Mouse (Mus musculus): ENCODE results near the gene Eps8. TPM values are rescaled to one million over a fixed set of nuclear protein-coding genes. Genes with fewer than 3 reads are reported as not detected.

Gene Eps8
- polyA plus RNA-seq, 1 experiment from 2014 or later, result 31.7 TPM

DNA sequence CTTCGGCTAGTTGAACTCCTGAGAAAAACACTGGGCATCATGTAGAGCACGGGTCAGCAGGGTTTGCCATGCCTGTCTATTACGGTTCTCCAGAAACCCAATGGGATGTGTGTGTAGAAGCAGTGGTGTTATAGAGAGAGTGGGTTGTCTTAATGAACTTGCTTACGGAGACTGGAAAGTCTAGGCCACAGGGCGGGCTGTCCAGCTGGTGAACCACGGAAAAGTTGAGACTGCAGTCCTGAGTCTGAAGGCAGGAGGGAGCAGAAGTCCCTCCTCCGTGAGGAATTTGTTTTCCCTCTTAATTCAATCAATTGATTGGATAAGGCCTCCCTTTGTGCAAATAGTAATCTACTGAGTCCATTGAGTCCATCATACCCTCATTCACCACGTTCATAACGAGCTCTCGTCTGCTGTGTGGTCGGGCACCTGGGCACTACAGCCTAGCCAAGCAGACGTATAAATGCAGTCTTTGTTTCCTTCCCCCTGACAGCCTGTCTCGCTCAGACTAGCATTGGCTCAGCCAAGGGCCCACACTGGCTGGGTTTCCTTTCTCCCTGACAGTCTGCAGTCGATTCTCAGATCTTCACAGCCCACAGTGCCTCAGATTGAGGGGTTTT is 221.0 kb downstream of the Eps8 start:
- H3K4me3 ChIP-seq (ENCODE audit: low read length), result no peak overlapping the region
- peak; percentile 62; the same call in 1 of the 2 replicates for ATAC-seq (ENCODE audit: low read depth)

More for the DNA sequence above, 221.0 kb downstream of the Eps8 start:
- H3K4me2 ChIP-seq (ENCODE audit: low read depth, low read length), result no peak overlapping the region
- H3K9ac ChIP-seq (ENCODE audit: low read length), result no peak overlapping the region
- 54% methylated on average over 14 of the region's 14 CpGs for WGBS
- no peaks in the 10 kb centered on the region for H3K4me1 ChIP-seq (replicated peaks; ENCODE audit: control insufficient read depth, insufficient read depth, low read length)
- no peaks in the 10 kb centered on the region for H3K9me3 ChIP-seq (ENCODE audit: control insufficient read depth, low read length)
- H3K27me3 ChIP-seq (ENCODE audit: control insufficient read depth, insufficient read depth, low read depth, low read length), result no peaks in the 10 kb centered on the region
- no peak overlapping the region for H3K27ac ChIP-seq (ENCODE audit: low read length)
- H3K36me3 ChIP-seq (ENCODE audit: control insufficient read depth, insufficient read depth, low read length), result no peaks in the 10 kb centered on the region

Other genes starting within 250 kb of the Eps8 start
- 124 and 135 TPM in 2 replicates for gene Strap, start 80.2 kb upstream of the Eps8 start, polyA plus RNA-seq (2015; fragmentation: Nextera tagmentation; extraction: Ambion mirVana)
- gene Dera, start 99.7 kb upstream of the Eps8 start, polyA plus RNA-seq (2015; fragmentation: Nextera tagmentation; extraction: Ambion mirVana), result 65.1 and 65.9 TPM in 2 replicates

Data from lung, embryonic 16.5 days (tissue).